Mouse (Mus musculus) small intestine, adult 2 months (tissue): ENCODE data around the gene Hydin. TPM values are rescaled to one million over a fixed set of nuclear protein-coding genes. Genes with fewer than 3 reads are reported as not detected.

ENCODE experiments used
- H3K27ac ChIP-seq: fragments of 200-500 bp; 2 replicates; pipeline ENCODE4 v1.5.1; 2012; ENCODE audit warnings: low read depth, low read length, control low read depth, inconsistent platforms; ENCODE audit not compliant: insufficient read depth
- H3K27me3 ChIP-seq: fragments of 200-500 bp; 2 replicates; pipeline ENCODE4 v1.6.1; 2012; ENCODE audit warnings: mild to moderate bottlenecking, moderate library complexity, low read length, inconsistent platforms; ENCODE audit not compliant: control insufficient read depth, insufficient read depth
- H3K36me3 ChIP-seq: fragments of 200-500 bp; 2 replicates; pipeline ENCODE4 v1.6.1; 2012; ENCODE audit warnings: mild to moderate bottlenecking, low read length, control low read depth, inconsistent platforms; ENCODE audit not compliant: control insufficient read depth, insufficient read depth
- H3K4me1 ChIP-seq: fragments of 200-500 bp; 2 replicates; pipeline ENCODE4 v1.6.1; 2012; ENCODE audit warnings: low read length, inconsistent platforms, mixed read lengths; ENCODE audit not compliant: control insufficient read depth, insufficient read depth, insufficient read length
- H3K4me3 ChIP-seq: fragments of 200-500 bp; 2 replicates; pipeline ENCODE4 v1.5.1; 2012; ENCODE audit warnings: low read depth, mild to moderate bottlenecking, control low read depth, inconsistent platforms, low read length, moderate library complexity
- CTCF ChIP-seq: fragments of 200-500 bp; IDR thresholded peaks from 2 replicates; pipeline ENCODE4 v1.5.1; 2012; ENCODE audit warnings: low read depth, mild to moderate bottlenecking, control low read depth, inconsistent platforms, low read length, moderate library complexity, mixed read lengths; ENCODE audit not compliant: insufficient replicate concordance, insufficient read length; ENCODE audit errors: extremely low read depth
- POLR2A ChIP-seq: fragments of 200-500 bp; IDR thresholded peaks from 2 replicates; pipeline ENCODE4 v1.6.1; 2012; ENCODE audit warnings: low read depth, mild to moderate bottlenecking, control low read depth, inconsistent platforms, low read length, moderate library complexity
- WGBS: fragments of 180-500 bp; shearing (Covaris S2); methylation state at CpG from one replicate; pipeline ENCODE4 v1.1.7; 2018; 5-methylcytosine and 5-hydroxymethylcytosine counted together
- polyA plus RNA-seq: library from polyadenylated mRNA; depleted of rRNA; stranded (reverse); fragments of >200 nt; gene quantifications from 2 replicates; pipeline ENCODE4 v1.2.3, GENCODE M21; 2012; rRNA removed

Hydin gene
- not detected in 2 replicates for polyA plus RNA-seq

- WGBS, result 2% methylated on average over 15 of the region's 15 CpGs
- Histone ChIP-seq H3K4me3 (peak within 1 kb of the TSS; percentile 5; the same call in 1 of the 2 replicates), H3K27me3 (peaks cover 3% of the 10 kb centered on the region; the same call in 1 of the 2 replicates), H3K27ac (no peak within 1 kb of the TSS), H3K4me1 (no peaks in the 10 kb centered on the region; the same call in 1 of the 2 replicates), H3K36me3 (no peaks in the 10 kb centered on the region)
- TF ChIP-seq POLR2A (no peak), CTCF (no peak)
Measured at GRCm38 (mm10) chr8:110266741-110267140, at the start of gene Hydin. Hydin (plus strand) TSS chr8:110266977.

- Histone ChIP-seq H3K4me3 (peak overlapping the region; percentile 93), H3K4me1 (no peaks in the 10 kb centered on the region), H3K27me3 (no peaks in the 10 kb centered on the region), H3K36me3 (peaks cover 10% of the 10 kb centered on the region), H3K27ac (no peak overlapping the region)
- TF ChIP-seq POLR2A, result no peak
- WGBS, result 31% methylated on average over 5 of the region's 5 CpGs
Measured at GRCm38 (mm10) chr8:110217198-110217597, 49.6 kb upstream of the Hydin start.

DNA sequence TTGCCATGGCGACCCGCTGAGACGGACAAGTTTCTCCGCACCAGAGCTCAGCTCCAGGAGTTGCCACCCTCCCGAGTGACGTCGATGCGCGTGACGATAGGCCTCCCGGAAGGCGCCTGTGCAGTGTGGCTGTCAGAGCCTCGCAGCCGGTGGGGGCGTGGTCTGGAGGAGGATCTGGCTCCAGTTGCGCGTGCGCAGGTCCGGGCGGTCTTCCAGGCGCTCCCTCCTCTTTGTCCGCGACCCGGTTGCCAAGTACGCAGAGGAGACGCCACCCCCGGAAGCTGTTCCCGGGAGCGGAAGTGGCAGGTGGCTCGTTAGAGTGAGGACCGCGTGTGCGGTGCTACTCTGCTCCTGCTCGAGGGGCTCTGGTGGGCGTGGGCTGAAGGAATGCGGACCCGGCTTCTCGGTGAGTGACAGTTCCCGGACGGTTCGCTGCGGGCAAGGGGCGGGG is 49.1 kb upstream of the Hydin start:
- H3K4me3 ChIP-seq, result peak overlapping the region; percentile 93
- TF ChIP-seq CTCF (no peak), POLR2A (peak; percentile 45; the same call in 1 of the 2 replicates)
- no peaks in the 10 kb centered on the region for H3K27me3 ChIP-seq
- under 1% methylated on average over 43 of the region's 43 CpGs for WGBS
- no peak overlapping the region for H3K27ac ChIP-seq
- peaks cover 15% of the 10 kb centered on the region for H3K36me3 ChIP-seq
- no peaks in the 10 kb centered on the region for H3K4me1 ChIP-seq

GRCm38 (mm10) chr8:110218511-110218910 is 48.3 kb upstream of the Hydin start:
- Histone ChIP-seq H3K27ac (no peak overlapping the region), H3K4me3 (no peak overlapping the region), H3K36me3 (peaks cover 20% of the 10 kb centered on the region), H3K27me3 (no peaks in the 10 kb centered on the region), H3K4me1 (no peaks in the 10 kb centered on the region)
- 44% methylated on average over 5 of the region's 5 CpGs for WGBS
- TF ChIP-seq CTCF (no peak), POLR2A (no peak)

DNA sequence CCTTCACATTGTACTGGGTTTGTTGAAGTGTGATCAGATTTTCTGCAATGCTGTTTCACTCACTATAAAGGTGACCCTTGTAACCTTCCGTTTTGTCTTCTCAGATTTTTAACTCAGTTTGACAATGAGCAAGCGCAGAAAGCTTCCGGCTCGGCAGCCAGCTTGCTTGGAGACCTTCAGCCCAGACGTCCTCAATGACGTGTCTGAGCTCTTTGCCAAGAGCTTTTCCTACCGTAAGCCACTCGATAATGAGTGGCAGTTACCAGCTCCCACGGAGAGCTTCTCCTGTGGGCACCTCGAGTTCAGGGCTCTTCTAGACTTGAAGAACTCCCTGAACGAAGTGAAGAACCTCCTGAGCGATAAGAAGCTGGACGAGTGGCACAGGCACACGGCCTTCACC is 45.8 kb upstream of the Hydin start:
- peaks cover 20% of the 10 kb centered on the region for H3K36me3 ChIP-seq
- H3K27me3 ChIP-seq, result no peaks in the 10 kb centered on the region
- no peak for TF ChIP-seq POLR2A
- no peak for TF ChIP-seq CTCF
- H3K27ac ChIP-seq, result no peak overlapping the region
- H3K4me1 ChIP-seq, result no peaks in the 10 kb centered on the region
- no peak overlapping the region for H3K4me3 ChIP-seq
- WGBS, result 92% methylated on average over 14 of the region's 14 CpGs

DNA sequence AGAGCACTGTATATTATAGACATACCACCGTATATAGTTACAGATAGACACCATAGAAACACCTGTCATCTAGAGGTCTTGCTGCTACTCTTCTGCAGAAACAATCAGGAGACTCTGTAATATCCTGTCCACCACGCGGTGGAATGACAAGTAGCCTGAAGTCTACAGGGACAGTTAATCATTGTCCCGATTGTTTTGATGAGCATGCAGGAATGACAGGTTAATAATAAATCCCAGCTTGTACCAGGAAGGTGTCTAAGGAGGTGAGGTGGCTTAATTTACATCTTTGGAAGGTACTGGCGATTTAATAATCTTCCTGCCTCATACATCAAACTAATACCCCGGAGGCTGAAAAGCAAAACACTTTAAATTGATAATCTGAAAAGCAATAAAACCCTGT is 36.0 kb upstream of the Hydin start:
- no peak overlapping the region for H3K4me3 ChIP-seq
- 27% methylated on average over 6 of the region's 6 CpGs for WGBS
- no peaks in the 10 kb centered on the region for H3K36me3 ChIP-seq
- TF ChIP-seq POLR2A (no peak), CTCF (no peak)
- H3K27me3 ChIP-seq, result no peaks in the 10 kb centered on the region
- no peaks in the 10 kb centered on the region for H3K4me1 ChIP-seq
- no peak overlapping the region for H3K27ac ChIP-seq

GRCm38 (mm10) chr8:110242278-110243177 is 24.2 kb upstream of the Hydin start:
- Histone ChIP-seq H3K4me1 (no peaks in the 10 kb centered on the region), H3K27me3 (no peaks in the 10 kb centered on the region), H3K27ac (no peak overlapping the region), H3K36me3 (no peaks in the 10 kb centered on the region), H3K4me3 (no peak overlapping the region)
- 53% methylated on average over 7 of the region's 7 CpGs for WGBS
- TF ChIP-seq CTCF (no peak), POLR2A (no peak)
